Mouse (Mus musculus) ES-Bruce4 (cell line): ENCODE data around the gene Itgb6. TPM values are rescaled to one million over a fixed set of nuclear protein-coding genes. Genes with fewer than 3 reads are reported as not detected.

Experiments used
- H3K27ac ChIP-seq: 2 replicates; pipeline ENCODE4 v1.5.1; 2012; ENCODE audit warnings: low read length, inconsistent platforms; ENCODE audit not compliant: insufficient read depth
- H3K27me3 ChIP-seq: 2 replicates; pipeline ENCODE4 v1.6.1; 2012; ENCODE audit warnings: mild to moderate bottlenecking, low read length, inconsistent platforms; ENCODE audit not compliant: control insufficient read depth, poor library complexity, insufficient read depth, severe bottlenecking
- H3K36me3 ChIP-seq: 2 replicates; pipeline ENCODE4 v1.6.1; 2012; ENCODE audit warnings: inconsistent platforms, mild to moderate bottlenecking, low read length, moderate library complexity; ENCODE audit not compliant: control insufficient read depth, poor library complexity, insufficient read depth, severe bottlenecking
- H3K4me1 ChIP-seq: one replicate; pipeline ENCODE4 v1.8.1; 2011; ENCODE audit warnings: low read length; ENCODE audit not compliant: control insufficient read depth, insufficient read depth
- H3K4me3 ChIP-seq: 2 replicates; pipeline ENCODE4 v1.5.1; 2011; ENCODE audit warnings: low read depth, mild to moderate bottlenecking, low read length
- H3K9ac ChIP-seq: 2 replicates; pipeline ENCODE4 v1.6.1; 2012; ENCODE audit warnings: low read depth, mild to moderate bottlenecking, inconsistent platforms; ENCODE audit not compliant: poor library complexity, severe bottlenecking
- H3K9me3 ChIP-seq: replicated peaks from 2 replicates; pipeline ENCODE4 v1.6.1; 2012; ENCODE audit warnings: mild to moderate bottlenecking, low read length, inconsistent platforms; ENCODE audit not compliant: control insufficient read depth, poor library complexity, insufficient read depth, severe bottlenecking
- CTCF ChIP-seq: IDR thresholded peaks from one replicate; pipeline ENCODE4 v1.8.1; 2011; ENCODE audit warnings: low read depth, low read length
- EP300 ChIP-seq: IDR thresholded peaks from 2 replicates; pipeline ENCODE4 v1.6.1; 2011; ENCODE audit warnings: low read depth, low read length; ENCODE audit not compliant: insufficient read depth
- POLR2A ChIP-seq: IDR thresholded peaks from one replicate; pipeline ENCODE4 v1.8.1; 2011; ENCODE audit warnings: low read length; ENCODE audit not compliant: insufficient read depth
- polyA plus RNA-seq: library from polyadenylated mRNA; stranded (reverse); fragments of >200 nt; gene quantifications from 2 replicates; pipeline ENCODE4 v1.2.4, GENCODE M21; 2011; ENCODE audit warnings: low read depth; ENCODE audit not compliant: missing spikeins, insufficient read depth, insufficient read length

Gene Itgb6
- polyA plus RNA-seq, 1 experiment: 0.28 TPM

- Histone ChIP-seq H3K9ac (no peak overlapping the region), H3K4me1 (no peaks in the 10 kb centered on the region), H3K4me3 (no peak overlapping the region), H3K9me3 (no peaks in the 10 kb centered on the region), H3K27ac (no peak overlapping the region), H3K27me3 (no peaks in the 10 kb centered on the region; the same call in 1 of the 2 replicates), H3K36me3 (no peaks in the 10 kb centered on the region)
- TF ChIP-seq CTCF: no peak
- no peak for TF ChIP-seq POLR2A
- no peak for TF ChIP-seq EP300
Observed at GRCm38 (mm10) chr2:60716549-60716948, 5.9 kb downstream of the Itgb6 start.

GRCm38 (mm10) chr2:60715771-60716170, 6.7 kb downstream of the Itgb6 start:
- no peak overlapping the region for H3K9ac ChIP-seq
- H3K27me3 ChIP-seq: no peaks in the 10 kb centered on the region; the same call in 1 of the 2 replicates
- no peaks in the 10 kb centered on the region for H3K4me1 ChIP-seq
- H3K27ac ChIP-seq: no peak overlapping the region
- H3K4me3 ChIP-seq: no peak overlapping the region
- no peaks in the 10 kb centered on the region for H3K36me3 ChIP-seq
- H3K9me3 ChIP-seq: no peaks in the 10 kb centered on the region
- TF ChIP-seq POLR2A (no peak), CTCF (no peak), EP300 (no peak)

- H3K36me3 ChIP-seq: no peaks in the 10 kb centered on the region
- H3K4me1 ChIP-seq: no peaks in the 10 kb centered on the region
- no peak for TF ChIP-seq POLR2A
- TF ChIP-seq CTCF: no peak
- TF ChIP-seq EP300: no peak
- no peaks in the 10 kb centered on the region for H3K9me3 ChIP-seq
- no peaks in the 10 kb centered on the region; the same call in 1 of the 2 replicates for H3K27me3 ChIP-seq
- H3K9ac ChIP-seq: no peak overlapping the region
- no peak overlapping the region for H3K27ac ChIP-seq
- H3K4me3 ChIP-seq: no peak overlapping the region
Observed at GRCm38 (mm10) chr2:60714971-60715502, 7.4 kb downstream of the Itgb6 start.

GRCm38 (mm10) chr2:60714475-60714874, 8.0 kb downstream of the Itgb6 start:
- Histone ChIP-seq H3K27me3 (no peaks in the 10 kb centered on the region; the same call in 1 of the 2 replicates), H3K9me3 (no peaks in the 10 kb centered on the region), H3K27ac (no peak overlapping the region), H3K36me3 (no peaks in the 10 kb centered on the region), H3K9ac (no peak overlapping the region), H3K4me1 (no peaks in the 10 kb centered on the region), H3K4me3 (no peak overlapping the region)
- no peak for TF ChIP-seq CTCF
- TF ChIP-seq POLR2A: no peak
- TF ChIP-seq EP300: no peak

GRCm38 (mm10) chr2:60713857-60714256, 8.6 kb downstream of the Itgb6 start:
- no peaks in the 10 kb centered on the region for H3K36me3 ChIP-seq
- TF ChIP-seq CTCF (no peak), EP300 (no peak), POLR2A (no peak)
- no peaks in the 10 kb centered on the region for H3K9me3 ChIP-seq
- no peak overlapping the region for H3K27ac ChIP-seq
- no peak overlapping the region for H3K9ac ChIP-seq
- H3K4me1 ChIP-seq: no peaks in the 10 kb centered on the region
- no peaks in the 10 kb centered on the region; the same call in 1 of the 2 replicates for H3K27me3 ChIP-seq
- no peak overlapping the region for H3K4me3 ChIP-seq

GRCm38 (mm10) chr2:60712891-60713290, 9.6 kb downstream of the Itgb6 start:
- Histone ChIP-seq H3K4me3 (no peak overlapping the region), H3K27ac (no peak overlapping the region), H3K36me3 (no peaks in the 10 kb centered on the region), H3K9me3 (no peaks in the 10 kb centered on the region), H3K9ac (no peak overlapping the region), H3K27me3 (no peaks in the 10 kb centered on the region), H3K4me1 (no peaks in the 10 kb centered on the region)
- no peak for TF ChIP-seq CTCF
